Mouse (Mus musculus) thymus, adult 2 months (tissue): ENCODE measurements around the gene Rab3gap2. TPM values are rescaled to one million over a fixed set of nuclear protein-coding genes. Genes with fewer than 3 reads are reported as not detected.

Experiments
- DNase-seq: peaks from one replicate; pipeline ENCODE4 v3.0.0; 2021
- H3K27ac ChIP-seq: fragments of 200-500 bp; 2 replicates; pipeline ENCODE4 v1.5.1; 2012; ENCODE audit warnings: low read length, control low read depth; ENCODE audit not compliant: control insufficient read depth, insufficient read depth
- H3K27me3 ChIP-seq: fragments of 200-500 bp; 2 replicates; pipeline ENCODE4 v1.6.1; 2012; ENCODE audit warnings: mild to moderate bottlenecking, low read length, moderate library complexity, mixed read lengths; ENCODE audit not compliant: control insufficient read depth, insufficient read depth
- H3K36me3 ChIP-seq: fragments of 200-500 bp; 2 replicates; pipeline ENCODE4 v1.6.1; 2012; ENCODE audit warnings: mild to moderate bottlenecking, low read length, moderate library complexity; ENCODE audit not compliant: control insufficient read depth, insufficient read depth
- H3K4me1 ChIP-seq: fragments of 200-500 bp; replicated peaks from 2 replicates; pipeline ENCODE4 v1.6.1; 2012; ENCODE audit warnings: low read length; ENCODE audit not compliant: control insufficient read depth, insufficient read depth
- H3K4me3 ChIP-seq: fragments of 200-500 bp; 2 replicates; pipeline ENCODE4 v1.5.1; 2012; ENCODE audit warnings: mild to moderate bottlenecking, low read length, control low read depth, moderate library complexity; ENCODE audit not compliant: control insufficient read depth, insufficient read depth
- CTCF ChIP-seq: fragments of 200-500 bp; IDR thresholded peaks from 2 replicates; pipeline ENCODE4 v1.5.1; 2012; ENCODE audit warnings: mild to moderate bottlenecking, control low read depth, low read length, moderate library complexity, borderline replicate concordance; ENCODE audit not compliant: control insufficient read depth, poor library complexity, insufficient read depth; ENCODE audit errors: extremely low read depth
- POLR2A ChIP-seq: fragments of 200-500 bp; IDR thresholded peaks from 2 replicates; pipeline ENCODE4 v1.6.1; 2012; ENCODE audit warnings: mild to moderate bottlenecking, low read length, control low read depth, moderate library complexity; ENCODE audit not compliant: control insufficient read depth, poor library complexity, insufficient read depth; ENCODE audit errors: extremely low read depth
- WGBS: fragments of 180-500 bp; shearing (Covaris S2); methylation state at CpG from one replicate; pipeline ENCODE4 v1.1.7; 2018; 5-methylcytosine and 5-hydroxymethylcytosine counted together
- polyA plus RNA-seq: library from polyadenylated mRNA; depleted of rRNA; stranded (reverse); fragments of >200 nt; gene quantifications from 2 replicates; pipeline ENCODE4 v1.2.3, GENCODE M21; 2012

Rab3gap2 gene
- polyA plus RNA-seq, 1 experiment, result 27.5 TPM

DNA sequence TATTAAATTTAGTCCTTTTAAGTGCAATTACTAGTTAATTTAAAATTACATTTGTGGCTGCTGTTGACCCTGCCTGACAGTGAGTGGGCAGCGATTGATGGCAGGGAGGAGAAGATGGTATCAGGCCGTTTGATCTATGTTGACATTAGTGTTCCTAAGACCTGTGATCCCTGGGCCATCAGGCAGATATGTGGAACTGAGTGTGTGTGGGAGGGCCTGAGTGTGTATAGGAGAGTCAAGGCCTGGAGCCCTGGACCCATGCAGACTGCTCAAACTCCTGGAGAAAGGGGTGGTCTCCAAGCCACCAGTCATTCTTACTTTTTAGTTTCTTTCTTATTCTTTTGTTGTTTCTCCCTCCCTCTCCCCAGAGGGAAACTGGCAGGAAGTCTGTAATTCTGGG is 12.8 kb downstream of the Rab3gap2 start:
- TF ChIP-seq CTCF (no peak), POLR2A (no peak)
- H3K27ac ChIP-seq, result no peak overlapping the region

DNA sequence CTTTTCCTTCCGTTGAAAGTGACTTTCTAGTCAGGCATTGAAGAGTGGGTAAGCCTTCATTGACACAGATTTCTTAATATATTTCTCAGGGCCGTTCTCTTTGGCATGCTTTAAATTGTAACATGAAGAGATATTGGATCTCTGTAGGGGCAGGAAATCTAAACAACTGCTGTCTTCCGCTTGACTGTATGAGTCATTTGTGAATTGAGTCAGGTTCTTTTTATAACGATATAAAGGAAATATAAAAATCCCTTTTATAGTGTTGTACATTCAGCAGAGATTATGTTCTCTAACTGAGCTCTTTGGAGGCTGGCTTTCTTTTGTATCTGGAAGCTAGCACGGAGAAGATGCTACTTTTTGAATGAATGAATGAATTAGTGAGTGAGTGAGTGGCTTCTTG is 14.0 kb downstream of the Rab3gap2 start:
- H3K4me3 ChIP-seq, result no peak overlapping the region
- 89% methylated on average over 5 of the region's 5 CpGs for WGBS
- no peaks in the 10 kb centered on the region for H3K27me3 ChIP-seq
- H3K4me1 ChIP-seq, result no peaks in the 10 kb centered on the region
- H3K27ac ChIP-seq, result no peak overlapping the region
- DNase-seq, result no peak
- 0 out of 2 replicates have a peak, but pooled peaks cover 5% of the 10 kb centered on the region for H3K36me3 ChIP-seq
- TF ChIP-seq POLR2A (no peak), CTCF (no peak)

More for the DNA sequence above, 12.8 kb downstream of the Rab3gap2 start:
- 0 out of 2 replicates have a peak, but pooled peaks cover 5% of the 10 kb centered on the region for H3K36me3 ChIP-seq
- DNase-seq, result no peak
- 89% methylated on average over 2 of the region's 2 CpGs for WGBS
- H3K4me1 ChIP-seq, result no peaks in the 10 kb centered on the region
- no peaks in the 10 kb centered on the region for H3K27me3 ChIP-seq
- H3K4me3 ChIP-seq, result no peak overlapping the region

DNA sequence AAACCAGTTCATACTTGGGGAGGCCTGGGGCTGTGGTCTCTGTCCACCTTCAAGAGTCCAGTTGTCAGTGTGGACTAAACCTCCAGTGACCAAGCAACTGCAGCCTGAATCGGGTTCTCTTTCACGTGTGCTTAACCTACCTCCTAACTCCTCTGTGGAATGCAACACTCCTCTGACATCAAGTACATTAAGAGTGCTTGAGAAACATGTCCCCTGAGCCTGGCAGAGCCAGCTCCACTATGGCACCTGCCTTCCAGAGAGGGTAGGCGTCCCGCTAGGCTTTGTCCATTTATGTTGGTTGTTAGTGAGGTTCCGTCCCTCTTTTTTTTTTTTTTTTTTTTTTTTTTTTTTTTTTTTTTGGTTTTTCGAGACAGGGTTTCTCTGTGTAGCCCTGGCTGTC is 23.0 kb downstream of the Rab3gap2 start:
- H3K36me3 ChIP-seq, result peaks cover 17% of the 10 kb centered on the region
- H3K4me3 ChIP-seq, result no peak overlapping the region
- TF ChIP-seq POLR2A (no peak), CTCF (no peak)
- H3K27me3 ChIP-seq, result no peaks in the 10 kb centered on the region
- no peak overlapping the region for H3K27ac ChIP-seq
- DNase-seq, result no peak
- 95% methylated on average over 6 of the region's 6 CpGs for WGBS
- H3K4me1 ChIP-seq, result no peaks in the 10 kb centered on the region

DNA sequence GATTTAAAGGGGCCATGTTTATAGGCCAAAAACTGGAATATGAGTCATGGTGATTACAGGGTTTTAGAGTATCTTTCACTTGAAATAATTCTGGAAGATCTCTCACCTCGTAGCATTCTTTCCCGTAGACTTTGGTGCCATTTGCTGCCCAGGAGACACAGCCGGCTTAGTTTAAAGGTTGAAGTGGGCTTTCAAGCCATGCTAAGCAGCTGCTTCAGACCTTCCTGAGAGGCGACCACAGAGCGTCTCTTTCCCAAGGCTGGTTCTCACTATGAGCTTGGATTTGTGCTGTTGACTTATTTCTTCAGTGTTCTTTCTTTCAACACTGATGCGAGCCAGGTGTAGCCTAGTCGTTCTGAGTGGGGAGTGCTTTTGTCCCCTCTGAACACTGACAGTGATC is 23.8 kb downstream of the Rab3gap2 start:
- WGBS, result 95% methylated on average over 7 of the region's 7 CpGs
- Histone ChIP-seq H3K4me3 (no peak overlapping the region), H3K36me3 (peaks cover 17% of the 10 kb centered on the region), H3K4me1 (no peaks in the 10 kb centered on the region), H3K27ac (no peak overlapping the region), H3K27me3 (no peaks in the 10 kb centered on the region)
- DNase-seq, result no peak
- TF ChIP-seq CTCF (no peak), POLR2A (no peak)

DNA sequence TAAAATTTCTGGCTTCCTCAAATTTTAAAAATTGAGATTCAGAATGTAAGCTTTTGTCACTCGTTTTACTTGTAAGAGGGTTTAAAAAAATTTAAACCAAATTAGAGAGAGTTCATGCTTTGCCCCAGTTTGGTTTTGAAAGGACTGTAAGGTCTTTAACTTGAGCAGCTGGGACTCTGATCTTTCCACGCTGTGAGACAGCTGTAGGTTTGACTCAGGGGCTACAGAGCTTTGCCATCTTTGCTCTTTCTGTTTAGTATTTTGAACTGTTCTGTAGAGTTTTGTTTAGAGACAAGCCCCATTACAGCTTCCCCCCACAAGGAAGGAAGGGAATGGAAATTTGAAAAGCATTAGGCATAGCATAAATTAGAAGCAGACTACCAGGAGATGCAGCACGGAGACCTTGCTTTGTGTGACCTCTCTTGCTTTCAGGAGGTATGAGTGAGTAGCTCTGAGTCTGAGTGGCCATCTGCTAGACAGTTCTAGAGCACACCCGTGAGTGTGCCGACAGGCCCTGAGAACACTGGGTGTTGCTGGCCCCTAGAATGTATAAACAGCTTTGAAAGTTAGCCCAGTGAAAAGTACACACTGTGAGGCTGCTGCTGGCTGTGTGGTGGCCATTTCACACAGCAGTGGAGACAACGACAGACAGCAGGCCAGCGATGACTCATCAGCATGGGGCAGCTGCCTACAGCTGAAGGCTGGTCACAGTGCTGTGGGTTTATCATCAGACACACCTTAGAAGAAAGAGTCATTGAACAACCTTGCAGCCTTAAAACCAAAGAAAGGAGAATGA is 25.7 kb downstream of the Rab3gap2 start:
- no peak for DNase-seq
- 68% methylated on average over 7 of the region's 7 CpGs for WGBS

DNA sequence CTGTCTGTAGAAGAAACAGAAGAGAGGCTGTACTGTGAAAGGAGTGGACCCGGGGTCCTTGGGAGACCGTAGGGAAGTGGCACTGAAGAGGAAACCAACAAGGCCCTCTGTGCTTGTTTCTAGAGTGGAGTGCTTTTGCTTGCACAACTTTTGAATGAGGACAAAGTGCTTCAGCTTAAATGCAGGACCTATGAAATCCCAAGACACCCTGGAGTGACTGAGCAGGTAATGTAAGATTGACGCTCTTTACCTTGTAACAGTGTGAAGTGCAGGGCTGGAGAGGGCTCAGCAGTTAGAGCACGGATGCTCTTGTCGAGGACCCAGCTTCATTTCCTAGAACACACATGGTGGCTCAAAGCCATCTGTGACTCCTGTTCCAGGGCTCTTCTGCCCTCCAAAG is 31.9 kb downstream of the Rab3gap2 start:
- H3K36me3 ChIP-seq, result peaks cover 44% of the 10 kb centered on the region
- no peak overlapping the region for H3K27ac ChIP-seq
- 94% methylated on average over 5 of the region's 5 CpGs for WGBS
- H3K4me3 ChIP-seq, result no peak overlapping the region
- H3K4me1 ChIP-seq, result no peaks in the 10 kb centered on the region
- TF ChIP-seq POLR2A (no peak), CTCF (no peak)
- no peak for DNase-seq
- H3K27me3 ChIP-seq, result no peaks in the 10 kb centered on the region

More for the DNA sequence above, 25.7 kb downstream of the Rab3gap2 start:
- H3K4me3 ChIP-seq, result no peak overlapping the region
- no peak overlapping the region for H3K27ac ChIP-seq
- no peaks in the 10 kb centered on the region for H3K27me3 ChIP-seq
- H3K36me3 ChIP-seq, result peaks cover 6% of the 10 kb centered on the region; the same call in 1 of the 2 replicates
- no peak for TF ChIP-seq POLR2A
- no peak for TF ChIP-seq CTCF
- no peaks in the 10 kb centered on the region for H3K4me1 ChIP-seq

DNA sequence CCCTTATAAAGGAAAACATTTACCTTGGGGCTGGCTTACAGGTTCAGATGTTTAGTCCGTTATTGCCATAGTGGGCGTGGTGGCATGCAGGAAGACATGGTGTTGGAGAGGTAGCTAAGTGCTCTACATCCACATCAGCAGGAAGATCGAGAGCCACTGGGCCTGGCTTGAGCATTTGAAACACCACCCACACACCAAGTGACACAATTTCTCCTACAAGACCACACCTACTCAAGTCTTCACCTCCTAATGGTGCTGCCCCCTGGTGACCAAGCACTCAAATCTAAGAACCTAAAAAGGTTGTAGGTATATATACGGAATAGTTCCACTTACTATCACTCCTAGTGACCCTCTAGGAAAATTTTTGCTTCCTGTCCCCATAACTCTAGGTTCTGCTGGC is 32.6 kb downstream of the Rab3gap2 start:
- Histone ChIP-seq H3K27ac (no peak overlapping the region), H3K27me3 (no peaks in the 10 kb centered on the region), H3K4me1 (no peaks in the 10 kb centered on the region), H3K36me3 (peaks cover 51% of the 10 kb centered on the region), H3K4me3 (no peak overlapping the region)
- no peak for DNase-seq
- TF ChIP-seq POLR2A (no peak), CTCF (no peak)
- 91% methylated on average over 4 of the region's 4 CpGs for WGBS
